Mouse (Mus musculus): ENCODE results near the gene Rbmx. TPM values are rescaled to one million over a fixed set of nuclear protein-coding genes. Genes with fewer than 3 reads are reported as not detected.

Gene Rbmx
- polyA plus RNA-seq, 1 experiment from 2014 or later, result 285 TPM

DNA sequence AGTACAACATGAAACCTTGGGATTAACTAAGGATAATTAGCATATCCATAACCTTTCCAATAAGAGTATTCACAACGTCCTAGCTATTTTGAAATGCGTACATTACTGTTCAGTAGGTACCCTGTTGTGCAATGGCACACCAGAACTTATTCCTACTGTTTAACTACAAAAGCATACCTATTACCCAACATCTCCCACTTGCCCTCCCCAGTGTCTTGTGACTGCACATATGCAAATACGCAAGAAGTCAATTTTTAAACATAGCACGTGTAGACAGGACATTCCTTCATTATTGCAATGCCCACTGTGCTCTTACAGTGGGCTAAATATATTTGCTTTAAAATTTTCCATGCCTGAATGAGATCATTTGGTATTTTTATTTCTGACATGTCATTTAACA is 19.9 kb downstream of the Rbmx start:
- Histone ChIP-seq H3K27ac (no peak overlapping the region), H3K27me3 (no peaks in the 10 kb centered on the region), H3K9ac (no peak overlapping the region), H3K4me2 (no peak overlapping the region), H3K9me3 (replicated peaks) (no peaks in the 10 kb centered on the region), H3K4me1 (no peaks in the 10 kb centered on the region), H3K36me3 (ENCODE audit: poor library complexity, severe bottlenecking) (peaks cover 6% of the 10 kb centered on the region; the same call in 1 of the 2 replicates), H3K4me3 (no peak overlapping the region)
- ATAC-seq, result no peak
- 88% methylated on average over 4 of the region's 4 CpGs for WGBS

DNA sequence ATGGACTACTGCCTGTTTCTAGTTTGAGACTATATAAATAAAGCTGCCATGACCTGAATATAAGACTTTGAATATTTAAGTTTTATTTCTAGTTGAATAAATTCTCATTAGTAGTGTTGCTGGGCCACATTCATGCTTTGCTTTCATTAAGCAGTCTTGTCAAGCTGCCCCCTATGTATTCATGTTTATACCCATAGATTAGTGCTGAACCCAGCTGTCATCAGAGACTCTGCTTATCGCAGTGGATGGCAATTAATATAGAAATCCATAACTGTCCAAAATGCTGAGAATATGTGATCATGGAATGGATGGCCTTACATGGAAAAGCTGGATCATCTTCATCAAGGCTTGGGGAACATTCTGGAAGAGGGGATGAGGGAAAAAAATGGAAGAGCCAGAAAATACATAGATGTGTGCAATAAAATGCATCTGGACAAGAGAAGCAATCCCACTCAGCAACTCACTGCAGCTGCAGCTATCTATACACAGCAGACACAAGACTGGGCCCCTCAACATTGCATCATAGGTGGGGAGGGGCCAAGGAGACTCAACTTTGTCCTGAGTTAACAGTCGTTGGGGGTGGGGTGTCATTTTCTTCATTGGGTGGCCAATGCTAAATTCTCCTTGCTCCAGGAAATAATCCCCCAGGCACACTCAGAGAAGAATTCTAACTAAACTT is 27.8 kb downstream of the Rbmx start:
- WGBS, result 74% methylated on average over 2 of the region's 2 CpGs
- no peaks in the 10 kb centered on the region for H3K36me3 ChIP-seq (ENCODE audit: poor library complexity, severe bottlenecking)
- H3K4me1 ChIP-seq, result no peaks in the 10 kb centered on the region
- no peak overlapping the region for H3K4me2 ChIP-seq
- no peaks in the 10 kb centered on the region for H3K27me3 ChIP-seq
- H3K4me3 ChIP-seq, result no peak overlapping the region
- H3K27ac ChIP-seq, result no peak overlapping the region
- H3K9me3 ChIP-seq (replicated peaks), result no peaks in the 10 kb centered on the region
- H3K9ac ChIP-seq, result no peak overlapping the region
- ATAC-seq, result no peak

DNA sequence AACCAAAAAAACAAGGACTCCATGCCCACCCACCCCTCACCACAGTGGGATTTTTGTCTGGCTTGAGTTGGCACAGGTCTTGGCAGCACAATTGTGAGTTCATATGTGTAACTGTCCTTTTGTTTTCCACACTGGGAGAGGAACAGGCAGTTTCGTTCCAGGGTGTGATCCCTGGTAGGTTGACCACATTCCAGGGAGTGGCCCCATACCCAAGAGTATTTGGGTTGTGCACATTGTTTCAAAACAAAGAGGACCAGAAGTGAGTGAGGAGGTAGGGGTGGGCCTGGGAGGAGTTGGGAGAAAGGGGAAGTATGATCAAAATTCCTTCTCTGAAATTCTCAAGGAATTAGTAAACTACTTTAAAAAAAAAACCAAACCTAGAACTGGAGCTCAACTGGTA is 33.5 kb downstream of the Rbmx start:
- Histone ChIP-seq H3K4me3 (no peak overlapping the region), H3K27me3 (no peaks in the 10 kb centered on the region), H3K9me3 (replicated peaks) (no peaks in the 10 kb centered on the region), H3K27ac (no peak overlapping the region), H3K4me2 (no peak overlapping the region), H3K4me1 (no peaks in the 10 kb centered on the region), H3K9ac (no peak overlapping the region), H3K36me3 (ENCODE audit: poor library complexity, severe bottlenecking) (no peaks in the 10 kb centered on the region)
- no peak for ATAC-seq
- WGBS, result 56% methylated on average over 1 of the region's 1 CpGs

DNA sequence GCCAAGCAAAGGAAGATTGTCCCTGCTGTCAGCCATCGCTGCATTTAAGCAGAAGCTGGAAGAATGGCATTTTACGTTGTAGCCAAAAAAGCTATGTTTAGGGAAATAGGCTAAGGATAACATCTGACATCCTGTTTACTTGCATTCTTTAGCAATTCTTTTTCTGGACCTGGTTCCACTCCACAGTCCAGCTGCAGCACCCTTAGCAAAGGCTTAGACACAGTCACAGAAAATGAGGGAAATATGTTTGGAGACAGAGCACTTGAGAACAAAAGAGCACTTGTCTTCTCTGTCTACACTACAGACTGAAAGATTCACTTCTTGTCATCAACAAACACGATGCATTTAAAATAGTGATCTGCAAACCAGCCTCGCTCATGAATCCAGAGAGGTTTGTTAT is 53.6 kb downstream of the Rbmx start:
- 77% methylated on average over 4 of the region's 4 CpGs for WGBS
- no peak for ATAC-seq

DNA sequence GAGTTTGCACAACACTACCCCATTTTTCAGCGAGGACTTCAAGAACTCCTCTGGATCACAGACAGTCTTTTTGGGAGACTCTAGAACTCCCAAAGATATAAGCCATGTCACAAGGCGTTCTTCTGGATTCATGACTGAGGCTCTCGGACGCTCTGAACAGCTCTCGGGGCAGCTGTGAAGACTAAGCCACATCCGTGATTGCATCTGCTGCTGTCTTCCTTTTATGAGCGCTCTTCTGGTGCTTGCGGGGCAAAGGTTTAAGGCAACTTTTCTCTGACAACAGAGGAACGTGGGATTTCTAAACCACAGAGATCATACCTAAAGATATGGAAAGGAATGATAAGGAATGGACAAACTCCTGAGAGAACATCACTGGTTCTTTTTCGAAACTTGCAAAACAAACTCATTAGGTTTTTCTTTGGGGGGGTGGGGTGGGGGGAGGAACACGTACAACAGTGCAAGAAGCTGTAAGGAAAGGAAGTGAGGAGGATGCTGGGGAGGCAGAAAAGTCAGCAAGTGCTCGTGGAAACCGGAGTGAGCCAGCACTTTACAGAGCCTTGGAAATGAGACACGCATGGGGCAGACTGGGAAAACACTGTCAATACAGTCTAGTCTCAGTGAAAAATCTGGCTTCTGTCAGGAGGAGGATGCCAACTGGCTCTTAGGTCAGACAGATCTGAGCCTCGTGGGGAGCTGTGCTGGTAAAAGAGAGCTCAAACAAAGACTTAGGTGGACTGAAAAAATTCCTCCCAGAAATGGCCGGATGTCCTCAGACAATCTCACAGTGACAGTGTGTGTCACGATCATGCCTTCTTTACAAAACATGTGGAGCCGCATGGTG is 54.2 kb downstream of the Rbmx start, which contains the start of gene Arhgef6:
Gene Arhgef6 (minus strand): TSS at position 359 of the 841 bp plus-strand sequence.
- Histone ChIP-seq H3K4me3 (no peak within 1 kb of the TSS), H3K9ac (no peak within 1 kb of the TSS), H3K36me3 (ENCODE audit: poor library complexity, severe bottlenecking) (no peaks in the 10 kb centered on the region), H3K4me1 (no peaks in the 10 kb centered on the region), H3K27me3 (no peaks in the 10 kb centered on the region), H3K4me2 (no peak within 1 kb of the TSS), H3K9me3 (replicated peaks) (no peaks in the 10 kb centered on the region), H3K27ac (no peak within 1 kb of the TSS)
- 72% methylated on average over 18 of the region's 18 CpGs for WGBS
- ATAC-seq, result no peak

More for the DNA sequence above, 53.6 kb downstream of the Rbmx start:
- H3K4me3 ChIP-seq, result no peak overlapping the region
- H3K36me3 ChIP-seq (ENCODE audit: poor library complexity, severe bottlenecking), result no peaks in the 10 kb centered on the region
- H3K4me2 ChIP-seq, result no peak overlapping the region
- H3K9ac ChIP-seq, result no peak overlapping the region
- H3K4me1 ChIP-seq, result no peaks in the 10 kb centered on the region
- no peaks in the 10 kb centered on the region for H3K9me3 ChIP-seq (replicated peaks)
- H3K27me3 ChIP-seq, result no peaks in the 10 kb centered on the region
- no peak overlapping the region for H3K27ac ChIP-seq

DNA sequence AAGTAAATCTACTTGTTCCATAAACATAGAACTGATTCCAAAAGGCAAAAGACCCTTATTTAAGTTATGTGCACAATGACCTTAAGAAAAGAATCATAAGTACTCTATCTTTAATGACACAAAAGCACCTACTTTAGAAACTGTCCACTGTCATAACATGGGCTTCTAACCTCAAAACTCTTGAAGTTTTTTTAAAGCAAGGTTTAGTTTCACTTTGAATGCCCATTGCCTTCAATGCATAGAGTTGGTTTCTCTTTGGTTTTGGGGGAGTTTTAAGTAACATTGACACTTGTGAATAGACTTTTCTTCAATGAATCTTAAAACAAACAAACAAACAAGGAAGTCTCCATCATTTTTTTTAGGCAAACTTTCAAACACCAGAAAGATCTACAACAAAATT is 55.3 kb downstream of the Rbmx start:
- Histone ChIP-seq H3K27ac (no peak overlapping the region), H3K4me3 (no peak overlapping the region), H3K27me3 (no peaks in the 10 kb centered on the region), H3K9ac (no peak overlapping the region), H3K4me1 (no peaks in the 10 kb centered on the region), H3K4me2 (no peak overlapping the region), H3K9me3 (replicated peaks) (no peaks in the 10 kb centered on the region), H3K36me3 (ENCODE audit: poor library complexity, severe bottlenecking) (no peaks in the 10 kb centered on the region)
- ATAC-seq, result no peak

DNA sequence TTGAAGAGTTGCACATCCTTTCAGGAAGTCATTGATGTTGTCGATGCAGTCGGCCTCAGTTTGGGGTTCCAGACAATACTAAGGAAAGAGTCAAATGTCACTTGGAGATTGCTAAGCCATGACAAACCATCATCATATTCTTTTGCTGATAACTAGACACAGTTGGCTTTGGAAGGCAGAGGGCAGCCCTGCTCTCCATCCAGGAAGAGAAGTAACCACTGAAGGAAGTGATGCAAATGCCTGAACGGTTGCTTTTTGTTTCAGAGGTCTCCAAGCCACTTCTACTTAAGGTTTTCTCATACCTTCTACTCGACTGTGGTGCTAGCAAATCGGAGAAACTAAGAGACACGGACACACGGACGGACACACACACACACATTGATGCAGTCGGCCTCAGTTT is 55.9 kb downstream of the Rbmx start:
- 84% methylated on average over 9 of the region's 9 CpGs for WGBS
- no peak for ATAC-seq

DNA sequence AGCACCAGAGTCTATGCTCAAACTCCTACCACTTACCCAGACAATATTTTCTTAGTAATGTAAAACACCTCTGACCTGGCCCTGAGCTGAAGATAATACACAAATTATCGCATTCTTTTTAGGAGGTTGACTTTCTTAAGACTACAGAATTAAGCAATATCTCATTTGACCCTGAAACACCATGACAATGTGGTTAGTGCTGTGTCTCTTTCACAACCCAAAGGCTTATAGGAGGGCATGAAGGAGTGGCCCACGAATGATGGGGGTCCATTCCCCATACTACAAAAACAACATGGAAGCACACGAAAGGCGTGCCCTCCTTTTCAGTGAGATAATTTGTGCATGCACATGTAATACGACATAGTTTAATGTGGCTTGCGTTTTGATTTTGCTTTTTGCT is 57.5 kb downstream of the Rbmx start:
- Histone ChIP-seq H3K36me3 (ENCODE audit: poor library complexity, severe bottlenecking) (no peaks in the 10 kb centered on the region), H3K4me3 (no peak overlapping the region), H3K27ac (no peak overlapping the region), H3K4me2 (no peak overlapping the region), H3K4me1 (no peaks in the 10 kb centered on the region), H3K27me3 (no peaks in the 10 kb centered on the region), H3K9me3 (replicated peaks) (no peaks in the 10 kb centered on the region), H3K9ac (no peak overlapping the region)
- ATAC-seq, result no peak
- 89% methylated on average over 6 of the region's 6 CpGs for WGBS

More for the DNA sequence above, 55.9 kb downstream of the Rbmx start:
- Histone ChIP-seq H3K4me2 (no peak overlapping the region), H3K9me3 (replicated peaks) (no peaks in the 10 kb centered on the region), H3K27me3 (no peaks in the 10 kb centered on the region), H3K4me1 (no peaks in the 10 kb centered on the region), H3K9ac (no peak overlapping the region), H3K36me3 (ENCODE audit: poor library complexity, severe bottlenecking) (no peaks in the 10 kb centered on the region), H3K4me3 (no peak overlapping the region), H3K27ac (no peak overlapping the region)

Other genes with a start within 250 kb of the Rbmx start
- gene Cd40lg, start 180.9 kb downstream of the Rbmx start, polyA plus RNA-seq (2015; fragmentation: Nextera tagmentation; extraction: Ambion mirVana), result not detected in 2 replicates
- 4.4 and 6.4 TPM in 2 replicates for gene Arhgef6, start 54.3 kb downstream of the Rbmx start, polyA plus RNA-seq (2015; fragmentation: Nextera tagmentation; extraction: Ambion mirVana)
- not detected in 2 replicates for gene Gm364, start 16.1 kb upstream of the Rbmx start, polyA plus RNA-seq (2015; fragmentation: Nextera tagmentation; extraction: Ambion mirVana)
- gene Gpr101, start 110.7 kb upstream of the Rbmx start, polyA plus RNA-seq (2015; fragmentation: Nextera tagmentation; extraction: Ambion mirVana), result 0.04 and 0.15 TPM in 2 replicates

All from forebrain, embryonic 13.5 days (tissue).